Mouse (Mus musculus): ENCODE measurements at regions not wholly inside any gene's neighbourhood (a gene's known extent, or its start where the extent isn't known, plus 50 kb on each side); places are given as distances from the start of the nearest gene placed in this dataset.
"Not testable (repeated sequence)": the region's sequence is repeated elsewhere in the genome, so short reads cannot be mapped to it uniquely, and the experiment has no call there.

- CTCF ChIA-PET = no interaction called here
These were observed 113.4 kb downstream of the Sox4 start for GRCm38 (mm10) chr13:28840142-28840541.

GRCm38 (mm10) chr13:28839084-28839483 lies 114.4 kb downstream of the Sox4 start:
- CTCF ChIA-PET = no interaction called here

GRCm38 (mm10) chr13:28838216-28838615 lies 115.3 kb downstream of the Sox4 start:
- CTCF ChIA-PET = no interaction called here

GRCm38 (mm10) chr13:28837196-28837595 lies 116.3 kb downstream of the Sox4 start:
- CTCF ChIA-PET = not testable (repeated sequence)

- CTCF ChIA-PET = no interaction called here
These were observed 119.8 kb downstream of the Sox4 start for GRCm38 (mm10) chr13:28833700-28834065.

GRCm38 (mm10) chr13:28832855-28833699 lies 120.4 kb downstream of the Sox4 start:
- CTCF ChIA-PET = no interaction called here

GRCm38 (mm10) chr13:28826284-28826683 lies 127.2 kb downstream of the Sox4 start:
- CTCF ChIA-PET = no interaction called here

GRCm38 (mm10) chr13:28823985-28824384 lies 129.5 kb downstream of the Sox4 start:
- CTCF ChIA-PET = no interaction called here

- CTCF ChIA-PET = no interaction called here
These were observed 130.1 kb downstream of the Sox4 start for GRCm38 (mm10) chr13:28823311-28823880.

- CTCF ChIA-PET = interaction anchor here (0.6 kb wide), 1 partner anchor 44 kb away, joined by 3 read pairs; no protein-coding TSS in a partner anchor
These were observed 132.5 kb downstream of the Sox4 start for GRCm38 (mm10) chr13:28820868-28821533.

GRCm38 (mm10) chr13:28814127-28814526 lies 139.4 kb downstream of the Sox4 start:
- CTCF ChIA-PET = no interaction called here

- CTCF ChIA-PET = no interaction called here
These were observed 141.6 kb downstream of the Sox4 start for GRCm38 (mm10) chr13:28811667-28812575.

- CTCF ChIA-PET = interaction anchor here (0.7 kb wide), 1 partner anchor 395 kb away, joined by 3 read pairs; no protein-coding TSS in a partner anchor
These were observed 142.5 kb downstream of the Sox4 start for GRCm38 (mm10) chr13:28811081-28811439.

- CTCF ChIA-PET = interaction anchor here (0.7 kb wide), 1 partner anchor 395 kb away, joined by 3 read pairs; no protein-coding TSS in a partner anchor
These were observed 143.0 kb downstream of the Sox4 start for GRCm38 (mm10) chr13:28810326-28811080.

- CTCF ChIA-PET = no interaction called here
These were observed 148.2 kb downstream of the Sox4 start for GRCm38 (mm10) chr13:28805302-28805701.

GRCm38 (mm10) chr13:28801210-28801954 lies 152.1 kb downstream of the Sox4 start:
- CTCF ChIA-PET = interaction anchor here (0.7 kb wide), 1 partner anchor 43 kb away, joined by 3 read pairs; no protein-coding TSS in a partner anchor

GRCm38 (mm10) chr13:28800676-28801075 lies 152.8 kb downstream of the Sox4 start:
- CTCF ChIA-PET = interaction anchor here (0.6 to 0.7 kb wide), 2 partner anchors 42 to 117 kb away, joined by 3 read pairs; no protein-coding TSS in a partner anchor

GRCm38 (mm10) chr13:28799474-28799873 lies 154.0 kb downstream of the Sox4 start:
- CTCF ChIA-PET = no interaction called here

- CTCF ChIA-PET = no interaction called here
These were observed 155.7 kb downstream of the Sox4 start for GRCm38 (mm10) chr13:28797617-28798475.

All from spleen, embryonic (tissue).